ENCODE assay signal across 11 mouse cellular contexts in the genomic region with DNA sequence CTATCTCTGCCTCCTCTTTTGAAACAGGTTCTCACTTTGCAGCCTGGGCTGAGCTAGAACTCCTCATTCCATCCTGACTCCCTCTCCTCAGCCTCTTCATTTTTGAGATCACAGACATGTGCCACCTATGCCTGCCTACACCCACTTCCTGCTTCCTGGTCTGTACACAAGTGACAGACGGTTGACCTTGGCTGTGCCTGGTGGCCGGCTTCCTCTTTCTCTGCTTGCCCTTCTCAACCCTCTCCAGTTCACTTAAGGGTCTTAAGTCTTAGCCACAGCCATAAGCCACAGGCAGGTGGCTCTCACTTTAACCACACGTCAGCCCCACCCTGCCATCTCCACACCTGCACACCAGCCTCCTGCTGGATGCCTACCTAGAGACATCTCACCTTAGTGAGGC. TPM values are rescaled to one million over a fixed set of nuclear protein-coding genes. Genes with fewer than 3 reads are reported as not detected.
A peak's percentile ranks its signal among the peaks of the same experiment; 100 is the strongest.
DNase-seq lines count a peak whose midpoint lies in the region; ATAC-seq and TF ChIP-seq lines count a peak whose summit lies in the region.
"Had no signal": no experiment of that assay in that cellular context is flagged by ENCODE, and none has a peak within 500 bp of the region (broad histone marks: within the 10 kb centered on the region; RNA-seq: fewer than 3 reads in every experiment).

No protein-coding gene starts in this region.

- H3K4me3 ChIP-seq in gastrocnemius, adult 2 months, result no peak overlapping the region
- H3K4me3 ChIP-seq: forebrain, embryonic 12.5 days had no signal

- intact Hi-C loops in gastrocnemius, adult 2 months (cut with DNase I), result loop anchor here (10.0 kb wide), 1 partner anchor 64 kb away; no protein-coding TSS in a partner anchor

- H3K27me3 ChIP-seq in splenic B cell, adult 2 months (ENCODE audit: control insufficient read depth, insufficient read depth, low read length, poor library complexity, severe bottlenecking), result no peaks in the 10 kb centered on the region
- H3K27me3 ChIP-seq: forebrain, embryonic 12.5 days had no signal

- H3K36me3 ChIP-seq in splenic B cell, adult 2 months (ENCODE audit: control insufficient read depth, insufficient read depth, low read length, poor library complexity, severe bottlenecking), result peaks cover 18% of the 10 kb centered on the region
- H3K36me3 ChIP-seq: forebrain, embryonic 12.5 days; G1E had no signal

- ATAC-seq in common myeloid progenitor, adult 5-6 weeks (replicated peaks; ENCODE audit: low read depth, poor library complexity, severe bottlenecking), result peak; percentile 61

- no peak for TF ChIP-seq CTCF in gastrocnemius, adult 2 months (IDR thresholded peaks at IDR 0.05)

- no peak overlapping the region for H3K27ac ChIP-seq in gastrocnemius, adult 2 months
- H3K27ac ChIP-seq: forebrain, embryonic 12.5 days had no signal

- DNase-seq in CD4-positive, CD25-positive, alpha-beta regulatory T cell, adult 2 months (ENCODE audit: low read depth, low spot score), result peak; percentile 54
- peak; percentile 51 to 57 for DNase-seq in lung, postnatal 4 days
- peak; percentile 78 for DNase-seq in splenic B cell, adult 2 months (ENCODE audit: low read depth, low spot score)
- no peak for DNase-seq in frontal cortex, postnatal 14 days (ENCODE audit: low spot score in 2 of 2)
- DNase-seq in gastrocnemius, adult 8-10 months (ENCODE audit: low spot score in 2 of 2), result no peak
- no peak for DNase-seq in gastrocnemius, adult 2 months
- DNase-seq: kidney, adult 9 months; right cerebral cortex, postnatal 14 days had no signal

RNA-seq across cellular contexts. Expression of a gene that starts 3.8 kb away (rescaled TPM):
- 42.8 and 82.2 TPM in 2 replicates for total RNA-seq in common myeloid progenitor, adult 5-6 weeks (2017)
- under 1 TPM in 3 of 4 experiments, not detected in 1; 0.24 to 0.94 (median 0.74) TPM for total RNA-seq in gastrocnemius, adult 8-10 months (2022)
- 1 to 10 TPM in 1 of 2 experiments, not detected in 1; 1.2 TPM for total RNA-seq in gastrocnemius, adult 2 months (2021)

RNA-seq across cellular contexts. Expression of a gene that starts 42.2 kb away (rescaled TPM):
- not detected in 2 replicates for total RNA-seq in common myeloid progenitor, adult 5-6 weeks (2017)
- over 10,000 TPM; 12,380 to 17,080 (median 15,669) TPM for total RNA-seq in gastrocnemius, adult 8-10 months (2022)
- over 10,000 TPM in 1 of 2 experiments, 1,000 to 10,000 TPM in 1; 9,151 to 16,547 TPM for total RNA-seq in gastrocnemius, adult 2 months (2021)
- total RNA-seq: G1E had no signal

RNA-seq across cellular contexts. Expression of a gene that starts 57.1 kb away (rescaled TPM):
- total RNA-seq in common myeloid progenitor, adult 5-6 weeks (2017), result 1.2 and 2.4 TPM in 2 replicates
- under 1 TPM; 0.39 to 0.56 (median 0.43) TPM for total RNA-seq in gastrocnemius, adult 8-10 months (2022)
- under 1 TPM; 0.66 to 0.78 TPM for total RNA-seq in gastrocnemius, adult 2 months (2021)

Comparison
In these comparisons a context has a peak if more than half of its experiments do, and no peak if none do; other contexts are left out.
1. DNase-seq: peak in CD4-positive, CD25-positive, alpha-beta regulatory T cell, adult 2 months (single experiment), lung, postnatal 4 days (2 of 2) and splenic B cell, adult 2 months (single experiment); none in frontal cortex, postnatal 14 days (0 of 2), gastrocnemius, adult 8-10 months (0 of 2) and gastrocnemius, adult 2 months (single experiment).
2. RNA of a gene that starts 3.8 kb away (total RNA-seq): 42.8 to 82.2 TPM in common myeloid progenitor, adult 5-6 weeks; 1.2 TPM in gastrocnemius, adult 2 months and 0.24 to 0.94 TPM in gastrocnemius, adult 8-10 months; every median in the first group is over 10 times any median in the second.
3. RNA of a gene that starts 42.2 kb away (total RNA-seq): 9,151 to 16,547 TPM in gastrocnemius, adult 2 months and 12,380 to 17,080 TPM in gastrocnemius, adult 8-10 months; not detected in common myeloid progenitor, adult 5-6 weeks; every median in the first group is over 1,000 times any median in the second.